Mouse (Mus musculus) frontal cortex, postnatal 14 days (tissue): Measurements from ENCODE around the gene Mtfr2.

Experiments
- DNase-seq, 2 experiments: peaks; one replicate each; pipeline ENCODE4 v3.0.0; 2022; ENCODE audit warnings: low spot score in 2 of 2

Mtfr2 gene

DNA sequence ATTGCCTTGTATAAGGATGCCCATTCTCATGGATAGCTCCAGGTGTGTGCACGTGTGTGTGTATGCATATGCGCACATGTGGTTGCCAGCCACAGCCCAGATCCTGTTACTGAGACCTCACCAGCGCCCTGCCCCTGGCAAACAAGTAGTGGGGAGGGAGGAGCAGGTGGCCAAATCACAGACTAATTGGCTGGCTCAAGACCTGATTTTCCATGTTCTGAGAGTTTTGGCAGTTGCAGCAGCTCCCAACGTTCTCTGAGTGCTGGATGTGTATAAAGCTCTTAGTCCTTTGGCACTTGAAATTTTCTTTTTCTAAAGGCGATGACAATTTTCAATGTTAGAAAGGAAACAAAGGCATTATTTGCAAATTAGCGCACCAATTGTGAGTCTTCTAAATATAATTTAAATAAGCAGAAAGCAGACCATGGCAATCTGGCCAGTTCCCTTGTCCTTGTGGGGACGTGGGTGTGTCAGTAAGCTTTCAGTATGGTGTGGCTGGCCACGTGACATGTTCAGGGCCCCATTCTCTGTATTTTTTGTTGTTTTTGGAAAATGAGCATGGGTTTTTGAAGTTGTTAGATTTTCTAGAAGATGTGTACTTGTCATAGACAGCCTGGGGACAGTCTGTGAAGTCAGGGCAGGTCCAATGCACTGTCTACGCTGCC, 31.6 kb downstream of the Mtfr2 start:
- no peak for DNase-seq

DNA sequence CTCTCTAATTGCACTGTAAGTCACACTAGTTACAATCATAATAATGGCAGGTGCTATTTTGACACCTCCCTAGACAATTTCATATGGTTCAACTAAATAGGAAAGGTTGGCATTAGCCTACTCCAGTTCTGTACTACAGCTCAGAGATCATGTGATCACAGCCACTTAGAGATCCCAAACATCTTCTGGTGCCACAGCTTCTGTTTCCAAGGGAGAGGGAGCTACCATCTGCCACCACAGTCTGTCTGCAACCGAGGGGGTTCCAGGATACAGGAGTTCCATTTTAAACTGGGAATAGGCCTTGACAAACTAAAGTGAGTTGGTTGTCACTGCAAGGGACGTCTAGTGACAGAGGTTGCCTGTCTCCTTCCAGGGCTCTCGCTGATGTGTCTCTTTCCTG, 33.2 kb downstream of the Mtfr2 start:
- peak; percentile 49 to 51 for DNase-seq

DNA sequence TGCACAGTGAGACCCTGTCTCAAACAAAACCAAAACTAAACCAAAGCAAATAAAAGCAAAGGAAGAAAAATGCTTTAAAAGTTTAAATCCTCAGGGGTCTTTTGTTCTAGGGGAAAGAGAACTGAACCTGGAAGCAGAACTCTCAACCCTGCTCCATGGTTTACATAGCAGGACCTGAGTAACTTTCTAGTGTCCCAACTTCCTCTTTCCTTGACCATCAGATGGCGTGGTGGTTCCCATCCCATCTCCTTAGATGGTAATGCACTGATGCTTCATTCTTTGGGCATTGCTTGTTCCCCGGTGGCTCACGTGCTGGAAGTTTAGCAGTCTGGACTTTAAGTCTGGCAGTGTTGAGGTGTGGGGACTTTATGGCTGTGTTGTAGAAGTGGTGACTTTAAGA, 33.8 kb downstream of the Mtfr2 start:
- no peak for DNase-seq

DNA sequence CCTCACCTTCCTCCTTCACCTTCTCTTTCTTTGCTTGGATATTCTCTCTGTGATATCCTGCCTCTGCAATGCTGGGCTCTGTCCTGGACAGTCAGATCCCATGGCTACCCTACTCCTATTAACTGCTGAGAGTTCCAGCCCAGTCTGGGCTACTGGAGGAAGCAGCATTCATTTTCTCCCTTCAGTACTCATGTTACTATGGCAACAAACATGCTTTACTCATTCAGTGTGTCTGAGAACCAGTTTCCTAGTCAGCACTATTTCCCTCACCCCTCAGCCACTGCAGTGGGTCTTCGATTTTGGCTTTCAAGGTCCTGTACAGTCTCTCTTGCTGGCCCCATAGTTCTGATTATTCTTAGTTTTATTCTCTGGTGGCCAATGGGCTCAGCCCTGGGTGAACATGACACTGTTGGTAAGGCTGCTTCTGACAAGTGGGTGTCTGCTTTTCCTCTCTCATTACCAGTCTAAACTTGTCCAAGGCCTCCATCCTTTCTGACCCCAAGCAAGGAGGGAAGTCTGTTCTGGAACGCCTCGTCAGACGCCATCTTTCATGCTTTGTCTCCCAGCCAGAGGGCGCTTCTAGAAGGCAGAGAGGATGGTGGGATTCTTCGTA, 35.3 kb downstream of the Mtfr2 start:
- no peak for DNase-seq

DNA sequence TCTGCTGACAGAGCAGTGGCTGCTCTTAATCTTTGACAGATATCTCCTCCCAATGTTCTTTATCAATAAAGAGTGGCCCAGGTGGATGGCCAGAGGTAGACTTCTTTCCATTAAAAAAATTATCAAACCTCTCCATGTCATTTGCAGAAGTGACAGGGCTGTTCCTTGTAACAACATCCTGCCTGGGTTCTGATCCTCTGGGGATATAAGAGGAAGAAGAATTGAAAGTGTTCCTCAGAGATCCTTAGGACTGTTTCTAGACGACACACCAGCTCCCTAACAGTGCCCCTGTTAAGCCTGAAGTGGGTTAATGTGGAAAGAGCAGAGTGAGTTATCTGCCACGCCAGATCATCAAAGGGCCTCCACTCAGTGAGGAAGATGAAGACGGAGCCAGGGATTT, 43.0 kb downstream of the Mtfr2 start:
- DNase-seq: no peak

DNA sequence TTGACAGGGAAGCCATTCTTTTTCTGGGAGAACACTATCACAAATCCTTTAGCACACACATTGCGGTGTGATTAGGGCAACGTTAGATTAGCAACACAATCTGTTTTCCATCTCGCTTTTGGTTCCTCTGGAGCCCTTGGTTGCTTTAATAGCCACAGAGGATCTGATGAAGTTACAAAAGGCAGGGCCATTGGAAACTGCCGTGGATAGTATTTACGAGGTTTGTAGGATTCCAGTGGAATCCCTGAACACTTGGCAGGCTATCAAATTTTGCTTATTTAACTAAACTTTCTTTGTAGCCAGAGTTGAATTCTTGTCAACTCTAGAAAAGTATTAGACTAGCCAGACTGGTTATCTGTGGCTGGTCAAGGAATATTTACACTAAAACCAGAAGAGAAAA, 47.2 kb downstream of the Mtfr2 start:
- no peak for DNase-seq

DNA sequence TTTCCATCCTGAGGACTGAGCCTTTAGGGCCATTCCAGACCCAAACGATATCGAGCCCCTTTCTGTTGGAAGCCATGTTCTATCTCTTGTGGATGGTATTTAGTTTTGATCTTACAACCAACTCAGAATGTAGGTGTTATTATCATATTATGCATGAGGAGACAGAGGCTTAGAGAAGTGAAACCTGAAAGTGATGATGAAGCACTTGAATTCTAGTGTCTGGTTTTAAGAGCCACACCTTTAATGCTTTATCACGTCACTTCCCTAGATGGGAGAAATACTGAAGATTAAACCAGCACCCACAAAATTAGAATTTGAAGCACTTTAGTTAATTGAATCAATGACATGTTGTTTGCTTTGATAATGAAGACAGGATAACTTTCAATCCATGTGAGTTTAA, 48.2 kb downstream of the Mtfr2 start:
- DNase-seq: no peak

DNA sequence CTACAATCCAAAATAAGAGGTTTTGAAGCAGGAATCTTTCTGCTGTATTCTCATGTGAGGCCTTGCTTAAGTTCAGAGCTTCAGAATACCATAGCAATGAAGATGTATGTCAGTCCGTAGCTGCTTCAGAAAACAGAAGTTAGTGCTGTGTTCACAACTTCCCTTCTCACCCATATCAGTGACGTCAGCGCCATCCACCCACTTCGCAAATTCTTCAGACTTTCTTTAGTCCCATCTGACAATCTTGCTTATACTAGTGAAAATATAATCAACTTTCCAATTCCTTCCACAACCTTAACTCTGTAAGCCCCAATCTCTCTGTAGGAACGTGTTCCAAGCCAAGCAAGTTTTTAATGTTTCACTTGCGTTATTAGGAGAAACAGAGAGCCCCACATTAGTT, 50.7 kb downstream of the Mtfr2 start:
- DNase-seq: no peak

DNA sequence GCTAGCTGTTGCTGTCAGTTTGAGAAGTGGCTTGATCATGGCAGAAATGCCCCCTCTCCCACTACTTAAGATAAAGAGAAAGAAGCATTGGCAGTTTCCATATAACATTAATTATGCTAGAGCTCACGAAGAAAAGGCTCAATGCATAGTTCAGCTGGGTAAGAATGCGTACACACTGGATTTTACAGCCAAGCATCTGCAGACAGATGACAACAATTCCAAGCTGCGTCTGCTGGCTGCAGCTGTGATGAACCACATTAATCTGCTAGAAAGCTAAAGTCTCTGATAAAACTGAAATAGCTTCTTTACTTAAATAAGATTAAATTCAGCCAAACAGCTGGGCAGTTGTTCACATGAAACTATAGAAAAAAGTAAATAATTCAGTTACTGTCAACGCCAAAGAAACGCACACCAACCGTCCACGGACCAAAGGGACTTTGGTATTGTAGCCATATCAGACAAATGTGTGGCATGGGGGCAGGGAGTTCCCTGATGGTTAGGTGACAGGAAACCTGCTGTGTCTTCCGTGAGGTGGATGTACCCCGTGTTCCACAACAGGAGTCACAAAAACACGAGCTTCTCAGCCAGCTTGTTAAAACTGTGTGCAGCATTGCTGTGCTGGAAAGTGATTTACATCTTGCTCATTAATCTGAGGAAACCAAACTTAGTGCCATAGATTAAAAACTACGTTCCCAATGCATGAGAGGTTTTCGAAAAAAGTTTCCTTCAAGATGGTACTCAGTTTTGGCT, 51.2 kb downstream of the Mtfr2 start:
- no peak for DNase-seq

DNA sequence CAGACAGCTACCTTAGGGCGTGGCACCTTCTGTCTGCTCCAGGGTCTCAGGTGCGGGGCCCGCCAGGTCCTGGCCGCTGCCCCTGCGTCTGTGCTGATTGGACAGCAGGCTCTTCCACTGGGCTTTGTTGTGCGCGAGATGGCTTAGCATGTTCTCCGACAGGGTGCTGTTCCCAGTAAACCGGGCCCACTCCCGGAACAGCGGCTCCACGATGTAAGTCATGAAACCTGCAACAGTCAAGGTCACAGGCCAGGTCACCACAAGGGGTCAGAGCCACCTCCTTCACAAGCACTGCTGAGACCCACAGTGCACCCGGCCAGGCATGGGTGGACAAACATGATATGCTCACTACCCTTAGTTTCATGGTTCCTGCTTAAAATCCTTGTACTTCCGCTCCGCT, 52.8 kb downstream of the Mtfr2 start:
- DNase-seq: no peak

DNA sequence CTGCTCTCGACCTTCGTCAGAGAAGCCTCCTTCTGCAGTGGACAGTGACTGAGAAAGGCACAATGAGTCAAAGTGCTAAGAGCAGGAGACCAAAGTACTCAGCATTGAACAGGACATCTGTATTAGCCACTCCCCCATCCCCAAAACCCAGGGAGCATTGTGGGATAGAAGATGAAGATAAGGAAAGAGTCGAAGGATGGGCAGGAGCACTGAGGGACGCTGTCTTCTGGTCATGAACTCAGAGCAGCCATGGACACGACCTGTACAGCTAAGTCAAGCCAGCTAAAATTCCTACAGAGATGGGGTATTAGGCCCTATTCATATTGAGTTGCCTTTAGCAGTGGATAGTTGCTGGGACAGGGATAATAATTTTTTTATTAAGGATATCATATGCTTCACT, 55.4 kb downstream of the Mtfr2 start:
- DNase-seq: no peak

DNA sequence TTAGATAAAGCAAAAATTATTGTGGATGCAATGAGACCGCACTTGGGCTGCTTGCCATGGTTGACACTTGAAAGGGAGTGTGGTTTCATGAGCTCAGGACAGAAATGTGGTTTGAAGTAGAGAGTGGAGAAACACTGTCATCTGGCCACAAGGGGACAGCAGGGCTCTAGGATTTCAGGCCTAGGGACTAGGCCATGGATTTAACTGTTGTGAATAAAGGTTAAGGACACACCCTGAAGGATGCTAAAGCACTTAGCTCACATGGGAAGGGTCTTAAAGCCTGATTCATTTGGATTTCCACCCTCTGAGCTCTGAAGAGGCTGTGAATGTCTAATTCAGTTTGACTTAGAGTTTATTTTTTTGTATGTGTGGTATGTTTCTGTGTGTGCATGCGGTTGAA, 57.9 kb downstream of the Mtfr2 start:
- peak in 1 of 2 experiments; percentile 38 for DNase-seq

DNA sequence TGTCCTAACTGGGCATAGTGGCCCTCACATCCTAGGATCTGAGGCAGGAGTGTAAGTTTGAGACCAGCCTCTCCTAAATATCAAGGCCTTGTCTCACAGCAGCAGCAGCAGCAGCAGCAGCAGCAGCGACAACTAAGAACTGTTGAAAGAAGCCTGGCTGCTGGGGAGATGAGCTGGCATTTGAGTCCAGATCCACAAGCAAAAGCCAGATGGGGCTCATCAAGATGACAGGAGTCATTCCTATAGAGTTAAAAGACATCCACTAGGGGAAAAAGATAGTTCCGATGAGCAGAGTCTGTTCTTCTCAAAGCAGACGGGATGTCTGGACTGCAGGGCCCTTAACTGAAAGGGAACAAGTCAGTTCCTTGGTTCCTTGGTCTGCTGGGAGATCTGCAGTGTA, 60.8 kb downstream of the Mtfr2 start:
- no peak for DNase-seq

DNA sequence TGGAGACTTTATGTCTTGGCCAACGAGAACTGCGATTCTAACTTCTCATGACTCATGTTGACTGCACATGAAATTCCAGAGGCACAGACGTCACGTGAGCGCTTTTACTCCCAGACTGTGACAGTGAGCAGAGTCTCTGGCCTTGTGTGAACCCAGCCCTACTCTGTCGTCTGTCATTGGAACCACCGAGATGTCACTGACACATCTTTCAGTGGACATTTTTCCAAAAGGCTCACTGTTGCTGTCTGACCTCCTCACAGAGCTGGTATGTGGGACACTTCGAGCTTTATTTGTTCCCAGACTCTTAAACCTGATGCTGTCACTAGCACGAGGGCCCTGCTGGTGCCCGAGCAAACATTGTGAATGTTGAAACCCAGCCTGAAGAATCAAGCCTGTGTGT, 61.6 kb downstream of the Mtfr2 start:
- DNase-seq: no peak
